Mouse (Mus musculus) left cerebral cortex, adult 9 months (tissue): ENCODE results near the gene Gm9508.
"Not testable (repeated sequence)": the region's sequence is repeated elsewhere in the genome, so short reads cannot be mapped to it uniquely, and the experiment has no call there.

Experiments used
- DNase-seq, 2 experiments: peaks; one replicate each; pipeline ENCODE4 v3.0.0; 2022; ENCODE audit warnings: low spot score in 2 of 2

The Gm9508 gene

DNA sequence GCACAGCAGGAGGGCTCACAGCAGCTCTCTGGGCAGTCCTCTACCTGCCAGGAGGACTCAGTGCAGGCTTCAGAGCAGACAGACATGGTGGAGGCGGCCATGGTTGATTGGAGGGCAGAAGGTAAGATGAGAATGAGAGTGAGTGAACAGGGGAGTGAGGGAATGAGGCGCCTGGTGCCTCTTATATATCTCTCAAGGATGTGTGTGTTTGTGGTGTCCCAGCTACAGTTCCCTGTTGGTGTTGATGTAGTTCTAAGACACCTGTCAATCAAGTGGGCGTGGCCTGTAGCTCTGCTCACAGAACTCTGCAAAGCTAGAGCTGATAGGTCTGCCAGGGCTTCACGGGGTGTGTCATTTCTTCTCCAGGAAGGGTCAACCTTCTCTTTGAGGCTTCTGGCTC, at the start of gene Gm9508:
Gene Gm9508, minus strand, starts transcription at position 101 of the 400 bp plus-strand sequence.
- no peak for DNase-seq

DNA sequence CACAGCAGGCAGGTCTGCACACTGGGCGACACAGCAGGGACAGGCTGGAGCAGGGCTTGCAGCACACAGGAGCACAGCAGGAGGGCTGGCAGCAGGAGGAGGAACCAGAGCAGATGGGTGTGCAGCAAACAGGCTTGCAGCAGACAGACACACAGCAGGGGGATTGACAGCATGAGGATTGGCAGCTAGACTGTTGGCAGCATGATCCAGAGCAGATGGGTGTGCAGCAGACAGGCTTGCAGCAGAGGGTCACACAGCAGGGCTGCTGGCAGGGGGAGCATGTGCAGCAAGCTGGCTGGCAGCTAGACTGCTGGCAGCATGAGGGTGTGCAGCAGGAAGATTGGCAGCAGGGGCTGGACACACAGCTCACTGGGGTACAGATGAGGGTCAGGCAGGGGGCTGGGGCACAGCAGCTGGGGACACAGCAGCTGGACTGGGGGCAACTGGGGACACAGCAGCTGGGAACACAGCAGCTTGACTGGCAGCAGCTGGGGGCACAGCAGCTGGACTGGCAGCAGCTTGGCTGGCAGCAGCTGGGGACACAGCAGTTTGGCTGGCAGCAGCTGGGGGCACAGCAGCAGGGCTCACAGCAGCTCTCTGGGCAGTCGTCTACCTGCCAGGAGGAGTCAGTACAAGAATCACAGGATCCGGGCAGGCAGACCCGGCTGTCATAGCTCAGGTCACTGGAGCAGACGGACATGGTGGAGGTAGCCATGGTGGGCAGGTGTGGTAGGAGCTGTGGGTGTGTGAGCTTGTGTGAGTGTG, 45.1 kb upstream of the Gm9508 start, which contains the start of gene Gm18596:
Gene Gm18596, minus strand, starts transcription at position 715 of the 765 bp plus-strand sequence.
- DNase-seq = not testable (repeated sequence)

- DNase-seq = no peak
Measured at GRCm38 (mm10) chr10:77738929-77739328, 41.9 kb upstream of the Gm9508 start.

GRCm38 (mm10) chr10:77735928-77736327, 38.9 kb upstream of the Gm9508 start:
- no peak for DNase-seq

- DNase-seq = no peak
Measured at GRCm38 (mm10) chr10:77729241-77729640, 32.2 kb upstream of the Gm9508 start.

DNA sequence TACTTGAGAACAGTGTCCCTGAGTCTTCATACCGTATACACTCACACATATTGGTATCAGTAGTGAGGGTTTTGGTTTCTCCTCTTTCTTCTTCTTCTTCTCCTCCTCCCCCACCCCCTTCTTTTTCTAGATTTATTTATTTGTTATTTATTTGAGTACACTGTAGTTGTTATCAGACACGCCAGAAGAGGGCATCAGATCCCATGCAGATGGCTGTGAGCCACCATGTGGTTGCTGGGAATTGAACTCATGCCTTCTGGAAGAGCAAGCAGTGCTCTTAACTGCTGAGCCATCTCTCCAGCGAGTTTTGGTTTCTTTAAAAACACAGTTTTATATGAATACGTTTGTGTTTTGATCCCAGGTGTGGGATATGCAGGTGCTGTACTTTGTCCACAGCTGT, 31.2 kb upstream of the Gm9508 start:
- DNase-seq = no peak

DNA sequence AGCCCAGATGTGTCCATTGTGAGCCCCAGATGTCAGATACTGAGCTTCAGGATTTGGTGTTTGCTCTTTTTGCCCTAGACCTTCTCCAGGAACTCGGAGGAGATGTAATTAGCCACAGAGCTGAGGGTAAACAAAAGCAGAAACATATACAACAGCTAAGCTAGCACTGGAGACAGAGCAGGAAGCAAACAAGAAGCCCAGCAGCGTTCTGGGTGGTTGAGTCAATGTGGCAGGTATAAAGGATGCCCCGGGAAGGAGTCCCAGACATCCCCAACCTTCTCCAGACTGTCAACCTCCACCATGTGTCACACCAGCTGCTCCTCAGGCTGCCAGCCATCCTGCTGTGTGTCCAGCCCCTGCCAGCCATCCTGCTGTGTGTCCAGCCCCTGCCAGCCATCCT, 29.2 kb upstream of the Gm9508 start, which contains the start of gene Gm10100:
Gene Gm10100, plus strand, starts transcription at position 301 of the 400 bp plus-strand sequence.
- no peak for DNase-seq

DNA sequence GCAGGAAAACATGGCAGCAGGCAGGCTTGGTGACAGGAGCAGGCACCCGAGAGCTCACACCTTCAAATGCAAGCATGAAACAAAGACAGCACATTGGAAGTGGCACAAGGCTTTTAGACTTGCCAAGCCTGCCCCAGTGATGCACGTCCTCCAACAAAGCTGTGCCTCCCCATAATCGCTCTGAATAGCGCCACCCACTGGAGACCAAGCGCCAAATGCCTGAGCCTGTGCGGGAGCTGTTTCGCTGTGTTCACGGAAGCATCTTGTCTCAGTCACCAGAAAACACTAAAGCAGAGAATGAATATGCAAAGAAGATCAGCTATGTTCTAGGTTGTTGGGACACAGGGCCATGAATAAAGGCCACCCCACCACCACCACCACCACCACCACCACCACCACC, 27.8 kb upstream of the Gm9508 start:
- no peak for DNase-seq

- DNase-seq = not testable (repeated sequence)
Measured at GRCm38 (mm10) chr10:77720299-77720698, 23.3 kb upstream of the Gm9508 start, which contains the start of gene Krtap12-1. Gene Krtap12-1 (plus strand): TSS chr10:77720599.

DNA sequence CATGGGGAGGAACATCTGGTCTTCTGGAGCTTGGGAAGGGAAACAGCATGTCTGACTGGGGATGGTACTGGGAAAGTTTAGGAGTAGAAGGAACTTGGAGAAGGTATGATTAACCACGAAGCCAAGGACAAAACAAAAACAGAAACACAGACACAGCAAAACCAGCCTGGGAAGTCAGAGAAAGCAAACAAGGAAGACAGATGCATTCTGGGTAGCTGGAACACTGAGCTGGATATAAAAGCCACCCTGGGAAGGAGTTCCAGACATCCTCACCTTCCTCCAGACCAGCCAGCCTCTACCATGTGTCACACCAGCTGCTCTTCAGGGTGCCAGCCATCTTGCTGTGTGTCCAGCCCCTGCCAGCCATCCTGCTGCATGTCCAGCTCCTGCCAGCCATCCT, 18.5 kb upstream of the Gm9508 start, which contains the start of gene Gm10142:
Gene Gm10142, plus strand, starts transcription at position 301 of the 400 bp plus-strand sequence.
- no peak for DNase-seq

DNA sequence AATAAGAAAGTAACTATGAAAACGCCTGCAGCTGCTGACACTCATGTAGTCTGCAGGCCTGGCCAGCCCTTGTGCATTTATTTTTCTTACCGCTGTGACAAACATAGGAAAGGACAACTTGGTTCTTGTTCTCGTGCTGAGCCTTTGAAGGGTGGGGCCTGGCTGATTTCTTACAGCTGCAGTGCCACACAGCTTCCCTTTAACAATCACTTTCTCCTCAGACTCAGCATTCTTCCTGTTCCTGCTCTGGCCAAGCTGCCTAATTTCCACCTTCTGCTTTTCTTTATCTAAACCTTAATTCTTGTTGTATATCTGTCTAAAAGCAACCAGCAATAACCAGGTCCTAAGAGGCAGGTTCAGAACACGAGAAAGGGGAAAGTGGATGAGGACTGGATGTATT, 16.7 kb upstream of the Gm9508 start:
- DNase-seq = no peak

DNA sequence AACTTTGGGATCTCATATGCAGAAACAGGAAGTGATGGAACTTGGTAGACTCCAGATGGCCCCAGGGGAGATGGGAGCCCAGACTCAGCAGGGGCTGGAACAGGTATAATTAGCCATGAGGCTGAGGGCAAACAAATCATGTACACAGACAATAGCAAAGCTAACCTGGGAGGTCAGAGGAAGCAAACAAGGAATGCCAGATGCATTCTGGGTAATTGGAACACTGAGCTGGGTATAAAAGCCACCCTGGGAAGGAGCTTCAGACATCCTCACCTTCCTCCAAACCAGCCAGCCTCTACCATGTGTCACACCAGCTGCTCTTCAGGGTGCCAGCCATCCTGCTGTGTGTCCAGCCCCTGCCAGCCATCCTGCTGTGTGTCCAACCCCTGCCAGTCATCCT, 14.1 kb upstream of the Gm9508 start, which contains the start of gene Gm10024:
Gene Gm10024, plus strand, starts transcription at position 301 of the 400 bp plus-strand sequence.
- not testable (repeated sequence) for DNase-seq

DNA sequence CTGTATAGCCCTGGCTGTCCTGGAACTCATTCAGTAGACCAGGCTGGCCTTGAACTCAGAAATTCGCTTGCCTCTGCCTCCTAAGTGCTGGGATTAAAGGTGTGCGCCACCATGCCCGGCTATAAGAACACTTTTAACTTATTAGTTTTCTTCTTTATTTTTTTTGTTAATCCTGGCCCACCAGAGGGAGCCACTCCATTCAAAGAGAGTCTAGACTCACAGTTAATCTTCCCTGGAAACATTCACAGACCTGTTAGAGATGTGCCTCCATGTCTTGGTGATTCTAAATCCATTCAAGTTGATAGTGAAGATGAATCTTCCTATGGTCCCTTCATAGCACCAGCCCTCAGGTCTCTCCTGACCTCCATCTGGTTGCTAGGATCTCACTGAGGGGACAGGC, 12.8 kb upstream of the Gm9508 start:
- DNase-seq = no peak

GRCm38 (mm10) chr10:77706326-77706725, 9.3 kb upstream of the Gm9508 start, which contains the start of gene Gm10272:
Gene Gm10272 (plus strand): TSS chr10:77706626.
- DNase-seq = no peak

- not testable (repeated sequence) for DNase-seq
Measured at GRCm38 (mm10) chr10:77690356-77690807, 6.7 kb downstream of the Gm9508 start, which contains the start of gene Gm19402. Gene Gm19402 (minus strand): TSS chr10:77690757.

DNA sequence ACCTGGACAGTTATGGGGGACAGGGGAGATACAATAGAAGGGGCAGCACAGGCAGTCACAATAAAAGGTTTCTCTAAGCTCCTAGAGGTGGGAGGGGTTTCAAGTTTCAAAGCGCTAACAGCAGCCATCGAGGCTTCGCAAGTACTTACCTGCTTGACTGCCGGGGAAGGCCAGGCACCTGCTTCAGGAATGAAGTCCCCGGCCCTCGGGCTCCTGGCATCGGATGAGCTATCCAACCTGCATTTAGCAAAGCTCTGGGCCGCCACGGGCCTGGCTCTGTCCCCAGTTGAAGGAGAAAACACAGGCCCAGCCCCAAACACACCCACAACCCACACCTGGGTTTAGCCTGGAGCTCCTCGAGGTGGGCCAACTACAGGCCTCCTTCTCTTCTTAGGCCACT, 10.0 kb downstream of the Gm9508 start:
- DNase-seq = no peak

- DNase-seq = no peak
Measured at GRCm38 (mm10) chr10:77685895-77686664, 11.0 kb downstream of the Gm9508 start, which contains the start of gene Tspear. Gene Tspear (plus strand): TSS chr10:77686569.

DNA sequence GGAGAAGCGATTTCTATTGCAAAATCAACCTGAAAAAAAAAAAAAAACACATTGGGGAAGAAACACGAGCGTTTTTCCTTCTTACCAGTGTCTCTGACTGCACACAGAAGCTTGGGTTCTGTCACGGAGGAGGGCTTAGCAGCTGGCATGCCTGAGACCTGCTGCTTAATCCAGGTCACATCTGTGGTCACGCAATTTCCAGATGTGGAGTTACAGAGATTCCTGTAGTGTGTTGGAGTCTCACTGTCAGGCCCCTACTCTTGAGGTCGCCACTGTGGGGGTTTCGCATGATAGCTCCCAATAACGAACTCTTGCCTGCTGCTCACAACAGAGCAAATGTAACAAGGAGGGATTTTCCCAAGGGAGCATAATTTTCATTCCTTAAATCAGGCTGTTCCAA, 12.9 kb downstream of the Gm9508 start:
- no peak for DNase-seq

GRCm38 (mm10) chr10:77682994-77683393, 14.0 kb downstream of the Gm9508 start:
- peak in 1 of 2 experiments; percentile 31 for DNase-seq

DNA sequence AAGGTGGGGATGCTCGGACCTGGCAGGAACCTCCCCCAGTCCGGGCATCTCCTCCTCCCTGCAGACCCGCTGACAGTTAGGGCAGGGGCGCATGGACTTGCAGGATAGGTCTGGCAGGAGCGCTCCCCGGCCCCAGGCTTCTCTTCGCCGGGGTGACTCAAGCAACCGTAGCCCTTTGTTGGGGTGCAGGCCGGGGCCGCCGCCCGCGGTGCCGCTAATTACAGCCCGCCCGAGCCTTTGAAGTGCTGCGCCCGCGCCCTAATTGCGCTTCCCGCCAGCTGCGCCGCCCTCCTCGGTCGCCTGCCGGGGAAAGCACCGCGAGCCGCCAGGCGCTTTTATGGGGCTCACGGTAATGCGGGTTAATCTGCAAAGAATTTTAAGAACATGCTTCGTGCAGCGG, 19.5 kb downstream of the Gm9508 start:
- no peak for DNase-seq

DNA sequence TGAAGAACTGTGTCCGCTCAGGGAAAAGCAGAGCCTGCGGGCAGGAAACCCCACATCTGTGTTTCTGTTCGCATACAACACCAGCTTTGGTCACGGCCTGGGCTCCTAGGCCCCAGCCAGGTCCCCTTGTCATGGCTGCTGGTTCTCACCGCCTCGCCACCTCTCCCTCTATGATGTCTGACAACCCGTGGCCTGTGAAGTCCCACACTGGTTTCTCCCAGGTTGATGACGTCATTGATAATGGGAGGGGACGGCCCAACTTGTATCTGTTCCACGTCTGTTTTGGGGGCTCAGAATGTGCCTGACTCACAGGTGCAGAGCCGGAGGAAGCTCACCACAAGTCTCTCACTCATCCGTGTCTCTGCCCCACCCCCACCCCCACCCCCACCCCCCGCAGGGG, 23.3 kb downstream of the Gm9508 start:
- DNase-seq = no peak

GRCm38 (mm10) chr10:77671519-77671918, 25.5 kb downstream of the Gm9508 start:
- no peak for DNase-seq
